Mouse (Mus musculus) kidney, postnatal 0 days (tissue): ENCODE results near the gene Afap1l2. TPM values are rescaled to one million over a fixed set of nuclear protein-coding genes. Genes with fewer than 3 reads are reported as not detected.
A peak's percentile ranks its signal among the peaks of the same experiment; 100 is the strongest.

ENCODE experiments used
- ATAC-seq: fragments of 200-750 bp; cut with Nextera tagmentation; replicated peaks from 2 replicates; pipeline ENCODE4 v1.8.0; 2017; ENCODE audit warnings: low read depth, moderate number of reproducible peaks, moderate TSS enrichment, moderate library complexity; ENCODE audit not compliant: low FRiP score
- DNase-seq: peaks from one replicate; pipeline ENCODE4 v3.0.0-alpha.2; 2016; ENCODE audit warnings: low spot score
- H3K27ac ChIP-seq: fragments of 300-500 bp; sonication (generic); 2 replicates; pipeline ENCODE4 v1.5.1; 2014; ENCODE audit warnings: mild to moderate bottlenecking
- H3K27me3 ChIP-seq: fragments of 300-500 bp; sonication (generic); 2 replicates; pipeline ENCODE4 v1.6.1; 2014; ENCODE audit warnings: low read length, mixed read lengths; ENCODE audit not compliant: insufficient read depth
- H3K36me3 ChIP-seq: fragments of 300-500 bp; sonication (generic); 2 replicates; pipeline ENCODE4 v1.6.1; 2014; ENCODE audit warnings: low read length, mixed read lengths; ENCODE audit not compliant: insufficient read depth
- H3K4me1 ChIP-seq: fragments of 300-500 bp; sonication (generic); replicated peaks from 2 replicates; pipeline ENCODE4 v1.6.1; 2014; ENCODE audit warnings: antibody characterized with exemption, low read length, mixed read lengths; ENCODE audit not compliant: insufficient read depth
- H3K4me2 ChIP-seq: fragments of 300-500 bp; sonication (generic); 2 replicates; pipeline ENCODE4 v1.6.1; 2014; ENCODE audit warnings: mild to moderate bottlenecking, low read length, moderate library complexity, mixed read lengths
- H3K4me3 ChIP-seq: fragments of 300-500 bp; sonication (generic); replicated peaks from 2 replicates; pipeline ENCODE4 v1.5.1; 2014; ENCODE audit warnings: low read depth, low read length
- H3K9ac ChIP-seq: fragments of 300-500 bp; sonication (generic); 2 replicates; pipeline ENCODE4 v1.6.1; 2014; ENCODE audit warnings: low read depth, low read length
- H3K9me3 ChIP-seq: fragments of 300-500 bp; sonication (generic); replicated peaks from 2 replicates; pipeline ENCODE4 v1.6.1; 2016; ENCODE audit warnings: low read length, inconsistent platforms, mixed read lengths
- CTCF ChIP-seq: IDR thresholded peaks from 2 replicates; pipeline ENCODE4 v1.5.1; 2016; ENCODE audit warnings: antibody characterized with exemption, low read depth, mild to moderate bottlenecking, moderate library complexity
- WGBS: fragments of 180-500 bp; shearing (Covaris S2); extraction: QIAGEN DNeasy Blood & Tissue Kit; methylation state at CpG from one replicate; pipeline ENCODE4 v1.1.7; 2014; 5-methylcytosine and 5-hydroxymethylcytosine counted together
- polyA plus RNA-seq: library from polyadenylated mRNA; unstranded; fragments of >200 nt; fragmentation: Nextera tagmentation; extraction: Ambion mirVana; gene quantifications from 2 replicates; pipeline ENCODE4 v1.2.1, GENCODE M21; 2015

Gene Afap1l2
- polyA plus RNA-seq: 21.3 and 22.0 TPM in 2 replicates

GRCm38 (mm10) chr19:57007781-57008710 is at the start of gene Afap1l2:
Afap1l2 (minus strand) TSS chr19:57008228.
- peak; percentile 70 for TF ChIP-seq CTCF
- Histone ChIP-seq H3K4me3 (peak within 1 kb of the TSS; percentile 49), H3K9me3 (no peaks in the 10 kb centered on the region), H3K27ac (peak within 1 kb of the TSS; percentile 42; the same call in 1 of the 2 replicates), H3K27me3 (no peaks in the 10 kb centered on the region), H3K4me1 (peaks cover 11% of the 10 kb centered on the region), H3K4me2 (peak within 1 kb of the TSS; percentile 85), H3K36me3 (no peaks in the 10 kb centered on the region), H3K9ac (peak within 1 kb of the TSS; percentile 64)
- peak; percentile 63 for ATAC-seq
- WGBS: 2% methylated on average over 68 of the region's 68 CpGs
- peak; percentile 78 for DNase-seq

GRCm38 (mm10) chr19:57057568-57057967 is 49.5 kb upstream of the Afap1l2 start:
- H3K36me3 ChIP-seq: peaks cover 11% of the 10 kb centered on the region
- no peaks in the 10 kb centered on the region for H3K27me3 ChIP-seq
- H3K9me3 ChIP-seq: no peaks in the 10 kb centered on the region
- ATAC-seq (no peak), DNase-seq (no peak)
- 100% methylated on average over 2 of the region's 2 CpGs for WGBS
- H3K4me3 ChIP-seq: no peak overlapping the region
- H3K9ac ChIP-seq: no peak overlapping the region
- H3K4me2 ChIP-seq: no peak overlapping the region
- no peaks in the 10 kb centered on the region for H3K4me1 ChIP-seq
- peak; percentile 44; the same call in 1 of the 2 replicates for TF ChIP-seq CTCF
- H3K27ac ChIP-seq: no peak overlapping the region

- Histone ChIP-seq H3K27me3 (no peaks in the 10 kb centered on the region), H3K9ac (no peak overlapping the region), H3K4me2 (no peak overlapping the region), H3K27ac (no peak overlapping the region), H3K4me3 (no peak overlapping the region), H3K36me3 (peaks cover 9% of the 10 kb centered on the region), H3K9me3 (no peaks in the 10 kb centered on the region), H3K4me1 (no peaks in the 10 kb centered on the region)
- 90% methylated on average over 16 of the region's 16 CpGs for WGBS
- ATAC-seq: no peak
- no peak for DNase-seq
- no peak for TF ChIP-seq CTCF
Observed at GRCm38 (mm10) chr19:57055215-57056120, 47.4 kb upstream of the Afap1l2 start.

- Histone ChIP-seq H3K4me3 (no peak overlapping the region), H3K4me2 (no peak overlapping the region), H3K9ac (no peak overlapping the region), H3K27ac (no peak overlapping the region), H3K9me3 (no peaks in the 10 kb centered on the region), H3K27me3 (no peaks in the 10 kb centered on the region), H3K4me1 (no peaks in the 10 kb centered on the region), H3K36me3 (peaks cover 4% of the 10 kb centered on the region; the same call in 1 of the 2 replicates)
- TF ChIP-seq CTCF: no peak
- ATAC-seq (no peak), DNase-seq (no peak)
- WGBS: 57% methylated on average over 8 of the region's 8 CpGs
Observed at GRCm38 (mm10) chr19:57052959-57053358, 44.9 kb upstream of the Afap1l2 start.

- Histone ChIP-seq H3K4me2 (no peak overlapping the region), H3K9ac (no peak overlapping the region), H3K36me3 (no peaks in the 10 kb centered on the region), H3K4me1 (no peaks in the 10 kb centered on the region), H3K27me3 (no peaks in the 10 kb centered on the region), H3K9me3 (no peaks in the 10 kb centered on the region), H3K27ac (no peak overlapping the region), H3K4me3 (no peak overlapping the region)
- 91% methylated on average over 7 of the region's 7 CpGs for WGBS
- no peak for TF ChIP-seq CTCF
- ATAC-seq: no peak
- DNase-seq: no peak
Observed at GRCm38 (mm10) chr19:57052016-57052415, 44.0 kb upstream of the Afap1l2 start.

GRCm38 (mm10) chr19:57049592-57050090 is 41.6 kb upstream of the Afap1l2 start:
- no peak for ATAC-seq
- no peak for TF ChIP-seq CTCF

More at GRCm38 (mm10) chr19:57049592-57050090, 41.6 kb upstream of the Afap1l2 start:
- H3K9me3 ChIP-seq: no peaks in the 10 kb centered on the region
- H3K4me3 ChIP-seq: no peak overlapping the region
- no peak overlapping the region for H3K9ac ChIP-seq
- H3K27me3 ChIP-seq: no peaks in the 10 kb centered on the region
- H3K4me1 ChIP-seq: no peaks in the 10 kb centered on the region
- H3K36me3 ChIP-seq: 0 out of 2 replicates have a peak, but pooled peaks cover 8% of the 10 kb centered on the region
- no peak overlapping the region for H3K4me2 ChIP-seq
- no peak overlapping the region for H3K27ac ChIP-seq
- DNase-seq: no peak
- WGBS: 67% methylated on average over 16 of the region's 16 CpGs
